Mouse (Mus musculus): ENCODE results near the gene BC030870. TPM values are rescaled to one million over a fixed set of nuclear protein-coding genes. Genes with fewer than 3 reads are reported as not detected.

BC030870 gene
- total RNA-seq, 1 experiment, result not detected

- no peak for TF ChIP-seq CHD2 (IDR thresholded peaks at IDR 0.05; ENCODE audit: low read depth, low read length)
- TF ChIP-seq HCFC1 (IDR thresholded peaks at IDR 0.05; ENCODE audit: borderline replicate concordance, insufficient read depth, low read length), result no peak
- no peak for TF ChIP-seq ZNF384 (IDR thresholded peaks at IDR 0.05; ENCODE audit: low read depth, low read length)
- TF ChIP-seq MAFK (IDR thresholded peaks at IDR 0.05; ENCODE audit: insufficient read depth, low read depth, low read length), result no peak
- Histone ChIP-seq H3K4me1 (ENCODE audit: control insufficient read depth in 2 of 2, insufficient read depth in 2 of 2, low read length in 2 of 2, poor library complexity in 1 of 2) (no peaks in the 10 kb centered on the region), H3K4me3 (ENCODE audit: insufficient read depth in 1 of 2, low read depth in 1 of 2, low read length in 2 of 2, poor library complexity in 1 of 2, severe bottlenecking in 1 of 2) (no peak overlapping the region), H3K9ac (ENCODE audit: insufficient read depth, low read depth, low read length, poor library complexity, severe bottlenecking) (no peak overlapping the region), H3K9me3 (ENCODE audit: control insufficient read depth, insufficient read depth, low read depth, low read length) (no peaks in the 10 kb centered on the region), H3K27ac (ENCODE audit: insufficient read depth, low read depth, low read length, poor library complexity, severe bottlenecking) (no peak overlapping the region), H3K36me3 (ENCODE audit: control insufficient read depth, insufficient read depth, low read length, poor library complexity, severe bottlenecking) (no peaks in the 10 kb centered on the region)
- in situ Hi-C loops (cut with MboI; ENCODE audit: low sequenced_read_pairs in 2 of 2, unreplicated experiment in 2 of 2), result no loop called here
- DNase-seq (ENCODE audit: low read depth, low spot score), result no peak
Observed at GRCm38 (mm10) chr8:65126014-65126413, 3.3 kb downstream of the BC030870 start.

GRCm38 (mm10) chr8:65112092-65112491, 17.3 kb downstream of the BC030870 start:
- Histone ChIP-seq H3K27ac (ENCODE audit: insufficient read depth, low read depth, low read length, poor library complexity, severe bottlenecking) (no peak overlapping the region), H3K4me3 (ENCODE audit: insufficient read depth in 1 of 2, low read depth in 1 of 2, low read length in 2 of 2, poor library complexity in 1 of 2, severe bottlenecking in 1 of 2) (no peak overlapping the region), H3K9me3 (ENCODE audit: control insufficient read depth, insufficient read depth, low read depth, low read length) (no peaks in the 10 kb centered on the region), H3K9ac (ENCODE audit: insufficient read depth, low read depth, low read length, poor library complexity, severe bottlenecking) (no peak overlapping the region), H3K36me3 (ENCODE audit: control insufficient read depth, insufficient read depth, low read length, poor library complexity, severe bottlenecking) (no peaks in the 10 kb centered on the region), H3K4me1 (ENCODE audit: control insufficient read depth in 2 of 2, insufficient read depth in 2 of 2, low read length in 2 of 2, poor library complexity in 1 of 2) (no peaks in the 10 kb centered on the region)
- TF ChIP-seq HCFC1 (IDR thresholded peaks at IDR 0.05; ENCODE audit: borderline replicate concordance, insufficient read depth, low read length), result no peak
- no peak for TF ChIP-seq ZNF384 (IDR thresholded peaks at IDR 0.05; ENCODE audit: low read depth, low read length)
- no peak for TF ChIP-seq MAFK (IDR thresholded peaks at IDR 0.05; ENCODE audit: insufficient read depth, low read depth, low read length)
- no peak for TF ChIP-seq ZC3H11A (IDR thresholded peaks at IDR 0.05; ENCODE audit: borderline replicate concordance, low read depth, low read length)
- TF ChIP-seq CHD2 (IDR thresholded peaks at IDR 0.05; ENCODE audit: low read depth, low read length), result no peak
- no peak for DNase-seq (ENCODE audit: low read depth, low spot score)
- in situ Hi-C loops (cut with MboI; ENCODE audit: low sequenced_read_pairs in 2 of 2, unreplicated experiment in 2 of 2), result no loop called here

- no peak overlapping the region for H3K27ac ChIP-seq (ENCODE audit: insufficient read depth, low read depth, low read length, poor library complexity, severe bottlenecking)
- TF ChIP-seq HCFC1 (IDR thresholded peaks at IDR 0.05; ENCODE audit: borderline replicate concordance, insufficient read depth, low read length) (no peak), CHD2 (IDR thresholded peaks at IDR 0.05; ENCODE audit: low read depth, low read length) (no peak), ZNF384 (IDR thresholded peaks at IDR 0.05; ENCODE audit: low read depth, low read length) (no peak), ZC3H11A (IDR thresholded peaks at IDR 0.05; ENCODE audit: borderline replicate concordance, low read depth, low read length) (peak; percentile 90)
- no peaks in the 10 kb centered on the region for H3K36me3 ChIP-seq (ENCODE audit: control insufficient read depth, insufficient read depth, low read length, poor library complexity, severe bottlenecking)
- H3K9ac ChIP-seq (ENCODE audit: insufficient read depth, low read depth, low read length, poor library complexity, severe bottlenecking), result no peak overlapping the region
- DNase-seq (ENCODE audit: low read depth, low spot score), result peak; percentile 71
- H3K9me3 ChIP-seq (ENCODE audit: control insufficient read depth, insufficient read depth, low read depth, low read length), result no peaks in the 10 kb centered on the region
- in situ Hi-C loops (cut with MboI; ENCODE audit: low sequenced_read_pairs in 2 of 2, unreplicated experiment in 2 of 2), result no loop called here
- no peak overlapping the region for H3K4me3 ChIP-seq (ENCODE audit: insufficient read depth in 1 of 2, low read depth in 1 of 2, low read length in 2 of 2, poor library complexity in 1 of 2, severe bottlenecking in 1 of 2)
- no peaks in the 10 kb centered on the region for H3K4me1 ChIP-seq (ENCODE audit: control insufficient read depth in 2 of 2, insufficient read depth in 2 of 2, low read length in 2 of 2, poor library complexity in 1 of 2)
Observed at GRCm38 (mm10) chr8:65110285-65110691, 19.1 kb downstream of the BC030870 start.

- no peak overlapping the region for H3K4me3 ChIP-seq (ENCODE audit: insufficient read depth in 1 of 2, low read depth in 1 of 2, low read length in 2 of 2, poor library complexity in 1 of 2, severe bottlenecking in 1 of 2)
- no peak overlapping the region for H3K9ac ChIP-seq (ENCODE audit: insufficient read depth, low read depth, low read length, poor library complexity, severe bottlenecking)
- H3K4me1 ChIP-seq (ENCODE audit: control insufficient read depth in 2 of 2, insufficient read depth in 2 of 2, low read length in 2 of 2, poor library complexity in 1 of 2), result no peaks in the 10 kb centered on the region
- no peaks in the 10 kb centered on the region for H3K36me3 ChIP-seq (ENCODE audit: control insufficient read depth, insufficient read depth, low read length, poor library complexity, severe bottlenecking)
- TF ChIP-seq MAFK (IDR thresholded peaks at IDR 0.05; ENCODE audit: insufficient read depth, low read depth, low read length) (no peak), ZNF384 (IDR thresholded peaks at IDR 0.05; ENCODE audit: low read depth, low read length) (no peak), CHD2 (IDR thresholded peaks at IDR 0.05; ENCODE audit: low read depth, low read length) (no peak), HCFC1 (IDR thresholded peaks at IDR 0.05; ENCODE audit: borderline replicate concordance, insufficient read depth, low read length) (no peak), ZC3H11A (IDR thresholded peaks at IDR 0.05; ENCODE audit: borderline replicate concordance, low read depth, low read length) (no peak)
- in situ Hi-C loops (cut with MboI; ENCODE audit: low sequenced_read_pairs in 2 of 2, unreplicated experiment in 2 of 2), result no loop called here
- no peaks in the 10 kb centered on the region for H3K9me3 ChIP-seq (ENCODE audit: control insufficient read depth, insufficient read depth, low read depth, low read length)
- H3K27ac ChIP-seq (ENCODE audit: insufficient read depth, low read depth, low read length, poor library complexity, severe bottlenecking), result no peak overlapping the region
- no peak for DNase-seq (ENCODE audit: low read depth, low spot score)
Observed at GRCm38 (mm10) chr8:65108936-65109335, 20.4 kb downstream of the BC030870 start.

All from ES-E14 (cell line).